ENCODE assay signal across 11 mouse cellular contexts in the genomic region with DNA sequence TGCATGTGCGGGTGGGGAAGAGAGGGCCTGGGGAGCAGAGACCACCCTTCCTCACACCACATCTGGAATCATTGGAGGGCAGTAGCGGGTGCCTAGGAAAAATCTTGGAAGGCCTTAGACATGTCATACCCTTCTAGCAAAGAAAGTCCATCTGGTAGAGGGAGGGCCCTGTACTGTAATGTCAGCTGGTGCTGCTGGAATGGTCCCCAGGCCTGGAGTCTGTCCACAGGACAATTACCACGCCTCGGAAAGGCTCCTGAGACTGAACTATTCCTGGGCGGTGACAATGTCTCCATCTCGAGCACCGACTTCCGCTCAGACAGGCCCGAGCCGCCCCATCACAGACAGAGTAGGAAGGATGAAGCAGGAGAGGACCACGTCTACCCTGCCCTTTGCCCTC.
DNase-seq lines count a peak whose midpoint lies in the region; ATAC-seq and TF ChIP-seq lines count a peak whose summit lies in the region.
"Had no signal": no experiment of that assay in that cellular context is flagged by ENCODE, and none has a peak within 500 bp of the region (broad histone marks: within the 10 kb centered on the region; RNA-seq: fewer than 3 reads in every experiment).

No protein-coding gene starts in this region.

- H3K27ac ChIP-seq in cerebellum, adult 2 months (ENCODE audit: insufficient read depth, low read length) = peak overlapping the region; percentile 1; the same call in 1 of the 2 replicates
- H3K27ac ChIP-seq: limb, embryonic 10.5 days had no signal

- intact Hi-C loops in gastrocnemius, postnatal 14 days (cut with DNase I; ENCODE audit: low total_unique reads) = no loop called here

- no peak for TF ChIP-seq CTCF in cerebellum, adult 2 months (IDR thresholded peaks at IDR 0.05; ENCODE audit: borderline replicate concordance, insufficient read depth, low read depth, low read length)

- 16% methylated on average over 11 of the region's 11 CpGs for WGBS in cerebellum, adult 2 months

- H3K4me3 ChIP-seq in cerebellum, adult 2 months (replicated peaks; ENCODE audit: insufficient read depth, low read depth, low read length) = no peak overlapping the region
- H3K4me3 ChIP-seq: limb, embryonic 10.5 days had no signal

- peaks cover 44% of the 10 kb centered on the region for H3K4me1 ChIP-seq in cerebellum, adult 2 months (ENCODE audit: control insufficient read depth, insufficient read depth, low read length)

- peak; percentile 44 to 50 for DNase-seq in kidney, postnatal 4 days
- DNase-seq in kidney, adult 8-10 months = no peak
- peak; percentile 69 to 81 for DNase-seq in cerebellum, adult 2 months
- DNase-seq in gastrocnemius, postnatal 14 days = peak; percentile 85
- DNase-seq in lung, postnatal 14 days = peak; percentile 43
- DNase-seq in right cerebral cortex, postnatal 10 days (ENCODE audit: low spot score in 2 of 2) = no peak
- DNase-seq: right cerebral cortex, postnatal 25 days; thymus, postnatal 25 days had no signal

- no peak for ATAC-seq in megakaryocyte, adult 5-6 weeks (ENCODE audit: poor library complexity, severe bottlenecking)
- ATAC-seq: intestine, postnatal 0 days had no signal

- no peaks in the 10 kb centered on the region for H3K27me3 ChIP-seq in cerebellum, adult 2 months (ENCODE audit: control insufficient read depth, insufficient read depth, low read length)

- TF ChIP-seq POLR2A in cerebellum, adult 2 months (IDR thresholded peaks at IDR 0.05; ENCODE audit: borderline replicate concordance, insufficient read depth, low read length) = no peak

Comparison
In these comparisons a context has a peak if more than half of its experiments do, and no peak if none do; other contexts are left out.
1. DNase-seq: peak in kidney, postnatal 4 days (2 of 2), cerebellum, adult 2 months (2 of 2), gastrocnemius, postnatal 14 days (single experiment) and lung, postnatal 14 days (single experiment); none in kidney, adult 8-10 months (0 of 2) and right cerebral cortex, postnatal 10 days (0 of 2).